Mouse (Mus musculus): ENCODE measurements around the gene Flt3l.
"Not testable (repeated sequence)": the region's sequence is repeated elsewhere in the genome, so short reads cannot be mapped to it uniquely, and the experiment has no call there.

Flt3l gene

GRCm38 (mm10) chr7:45124224-45125143 lies 11.7 kb downstream of the Flt3l start, which contains the start of gene Rps11:
Gene Rps11, minus strand, starts transcription at chr7:45124439.
- DNase-seq (ENCODE audit: low spot score in 2 of 2): peak; percentile 98 to 99

- no peak for DNase-seq (ENCODE audit: low spot score in 2 of 2)
Observed at GRCm38 (mm10) chr7:45123186-45123570, 13.1 kb downstream of the Flt3l start.

GRCm38 (mm10) chr7:45122561-45123185 lies 13.6 kb downstream of the Flt3l start:
- DNase-seq (ENCODE audit: low spot score in 2 of 2): no peak

GRCm38 (mm10) chr7:45121966-45122365 lies 14.3 kb downstream of the Flt3l start:
- DNase-seq (ENCODE audit: low spot score in 2 of 2): no peak

- no peak for DNase-seq (ENCODE audit: low spot score in 2 of 2)
Observed at GRCm38 (mm10) chr7:45121404-45121803, 14.8 kb downstream of the Flt3l start.

GRCm38 (mm10) chr7:45119780-45120709 lies 16.2 kb downstream of the Flt3l start:
- DNase-seq (ENCODE audit: low spot score in 2 of 2): no peak

- DNase-seq (ENCODE audit: low spot score in 2 of 2): no peak
Observed at GRCm38 (mm10) chr7:45118336-45118735, 17.9 kb downstream of the Flt3l start.

GRCm38 (mm10) chr7:45117566-45117965 lies 18.7 kb downstream of the Flt3l start:
- no peak for DNase-seq (ENCODE audit: low spot score in 2 of 2)

- DNase-seq (ENCODE audit: low spot score in 2 of 2): no peak
Observed at GRCm38 (mm10) chr7:45113476-45113875, 22.8 kb downstream of the Flt3l start.

- no peak for DNase-seq (ENCODE audit: low spot score in 2 of 2)
Observed at GRCm38 (mm10) chr7:45112529-45112928, 23.7 kb downstream of the Flt3l start.

- no peak for DNase-seq (ENCODE audit: low spot score in 2 of 2)
Observed at GRCm38 (mm10) chr7:45111940-45112339, 24.3 kb downstream of the Flt3l start.

- not testable (repeated sequence) for DNase-seq (ENCODE audit: low spot score in 2 of 2)
Observed at GRCm38 (mm10) chr7:45110089-45110488, 26.1 kb downstream of the Flt3l start.

GRCm38 (mm10) chr7:45107052-45107645 lies 29.1 kb downstream of the Flt3l start:
- no peak for DNase-seq (ENCODE audit: low spot score in 2 of 2)

GRCm38 (mm10) chr7:45106441-45106840 lies 29.8 kb downstream of the Flt3l start:
- no peak for DNase-seq (ENCODE audit: low spot score in 2 of 2)

GRCm38 (mm10) chr7:45105491-45105890 lies 30.7 kb downstream of the Flt3l start:
- no peak for DNase-seq (ENCODE audit: low spot score in 2 of 2)

GRCm38 (mm10) chr7:45104941-45105340 lies 31.3 kb downstream of the Flt3l start:
- no peak for DNase-seq (ENCODE audit: low spot score in 2 of 2)

- DNase-seq (ENCODE audit: low spot score in 2 of 2): peak; percentile 90 to 92
Observed at GRCm38 (mm10) chr7:45103652-45104180, 32.5 kb downstream of the Flt3l start, which contains the start of gene Fcgrt. Gene Fcgrt, minus strand, starts transcription at chr7:45103851.

- no peak for DNase-seq (ENCODE audit: low spot score in 2 of 2)
Observed at GRCm38 (mm10) chr7:45102940-45103585, 33.2 kb downstream of the Flt3l start.

- DNase-seq (ENCODE audit: low spot score in 2 of 2): no peak
Observed at GRCm38 (mm10) chr7:45102441-45102840, 33.8 kb downstream of the Flt3l start.

GRCm38 (mm10) chr7:45100046-45100445 lies 36.2 kb downstream of the Flt3l start:
- DNase-seq (ENCODE audit: low spot score in 2 of 2): no peak

All from urinary bladder, postnatal 4 days (tissue).